Mouse (Mus musculus) MEL (cell line): ENCODE measurements around the gene Id2. TPM values are rescaled to one million over a fixed set of nuclear protein-coding genes. Genes with fewer than 3 reads are reported as not detected.

ENCODE experiments used
- DNase-seq: peaks from one replicate; pipeline ENCODE4 v3.0.0; 2011; ENCODE audit warnings: low read depth, low spot score
- H3K27ac ChIP-seq: 2 replicates; pipeline ENCODE4 v1.5.1; 2012; ENCODE audit warnings: low read depth, mild to moderate bottlenecking, control low read depth, low read length, moderate library complexity; ENCODE audit not compliant: control insufficient read depth
- H3K27me3 ChIP-seq, 2 experiments: fragments of 150-350 bp in 1 of 2; sonication (generic) in 1 of 2; 2 replicates each; pipeline ENCODE4 v1.6.1; 2012; ENCODE audit warnings: low read length in 2 of 2, mild to moderate bottlenecking in 2 of 2, improper control_type of control experiment in 1 of 2, moderate library complexity in 1 of 2; ENCODE audit not compliant: insufficient read depth in 2 of 2, control insufficient read depth in 1 of 2
- H3K36me3 ChIP-seq, 2 experiments: 2 replicates each; pipeline ENCODE4 v1.6.1; 2012 to 2014; ENCODE audit warnings: low read length in 2 of 2, improper control_type of control experiment in 1 of 2, inconsistent platforms in 1 of 2, mild to moderate bottlenecking in 1 of 2; ENCODE audit not compliant: insufficient read depth in 2 of 2, control insufficient read depth in 1 of 2
- H3K4me1 ChIP-seq, 2 experiments: fragments of 150-350 bp in 1 of 2; sonication (generic) in 1 of 2; 2 replicates each; pipeline ENCODE4 v1.6.1; 2012; ENCODE audit warnings: low read length in 2 of 2, improper control_type of control experiment in 1 of 2, mild to moderate bottlenecking in 1 of 2; ENCODE audit not compliant: insufficient read depth in 2 of 2, control insufficient read depth in 1 of 2
- H3K4me3 ChIP-seq, 2 experiments: fragments of 150-350 bp in 1 of 2; sonication (generic) in 1 of 2; 2 replicates each; pipeline ENCODE4 v1.5.1; 2012; ENCODE audit warnings: low read depth in 2 of 2, low read length in 2 of 2, mild to moderate bottlenecking in 2 of 2, moderate library complexity in 2 of 2, control low read depth in 1 of 2, improper control_type of control experiment in 1 of 2; ENCODE audit not compliant: control insufficient read depth in 1 of 2, insufficient read depth in 1 of 2
- H3K79me2 ChIP-seq: 2 replicates; pipeline ENCODE4 v1.6.1; 2012; ENCODE audit warnings: mild to moderate bottlenecking, low read length, moderate library complexity; ENCODE audit not compliant: control insufficient read depth, poor library complexity, insufficient read depth
- H3K9ac ChIP-seq: 2 replicates; pipeline ENCODE4 v1.6.1; 2012; ENCODE audit warnings: low read depth, mild to moderate bottlenecking, control low read depth, low read length, moderate library complexity; ENCODE audit not compliant: control insufficient read depth, poor library complexity, severe bottlenecking
- H3K9me3 ChIP-seq: fragments of 150-350 bp; sonication (generic); replicated peaks from 2 replicates; pipeline ENCODE4 v1.6.1; 2012; ENCODE audit warnings: mild to moderate bottlenecking, low read length, improper control_type of control experiment, moderate library complexity; ENCODE audit not compliant: insufficient read depth
- BHLHE40 ChIP-seq: IDR thresholded peaks from 2 replicates; pipeline ENCODE4 v1.6.1; 2012; ENCODE audit warnings: low read depth, mild to moderate bottlenecking, inconsistent platforms, low read length, improper control_type of control experiment, borderline replicate concordance
- CHD1 ChIP-seq: IDR thresholded peaks from 2 replicates; pipeline ENCODE4 v1.6.1; 2012; ENCODE audit warnings: low read depth, mild to moderate bottlenecking, inconsistent platforms, low read length, improper control_type of control experiment
- CHD2 ChIP-seq: IDR thresholded peaks from 2 replicates; pipeline ENCODE4 v1.6.1; 2011; ENCODE audit warnings: low read length, improper control_type of control experiment
- E2F4 ChIP-seq: IDR thresholded peaks from 2 replicates; pipeline ENCODE4 v1.6.1; 2011; ENCODE audit warnings: low read depth, low read length, improper control_type of control experiment, borderline replicate concordance
- ELF1 ChIP-seq: IDR thresholded peaks from 2 replicates; pipeline ENCODE4 v1.6.1; 2014; ENCODE audit warnings: low read depth, mild to moderate bottlenecking, inconsistent platforms, low read length, improper control_type of control experiment, moderate library complexity
- EP300 ChIP-seq, 2 experiments: IDR thresholded peaks; 2 replicates each; pipeline ENCODE4 v1.6.1; 2011; ENCODE audit warnings: improper control_type of control experiment in 2 of 2, low read length in 2 of 2, low read depth in 1 of 2, mild to moderate bottlenecking in 1 of 2
- GATA1 ChIP-seq: IDR thresholded peaks from 2 replicates; pipeline ENCODE4 v1.6.1; 2011; ENCODE audit warnings: low read depth, low read length, improper control_type of control experiment
- HCFC1 ChIP-seq: IDR thresholded peaks from 2 replicates; pipeline ENCODE4 v1.6.1; 2012; ENCODE audit warnings: low read depth, mild to moderate bottlenecking, inconsistent platforms, low read length, improper control_type of control experiment, moderate library complexity
- JUND ChIP-seq: IDR thresholded peaks from 2 replicates; pipeline ENCODE4 v1.6.1; 2011; ENCODE audit warnings: low read depth, mild to moderate bottlenecking, improper control_type of control experiment, low read length
- MAZ ChIP-seq: IDR thresholded peaks from 2 replicates; pipeline ENCODE4 v1.6.1; 2012; ENCODE audit warnings: low read depth, mild to moderate bottlenecking, inconsistent platforms, low read length, improper control_type of control experiment
- MYC ChIP-seq: IDR thresholded peaks from 2 replicates; pipeline ENCODE4 v1.6.1; 2011; ENCODE audit warnings: low read depth, mild to moderate bottlenecking, low read length, improper control_type of control experiment, moderate library complexity
- POLR2AphosphoS5 ChIP-seq: IDR thresholded peaks from 2 replicates; pipeline ENCODE4 v1.6.1; 2012; ENCODE audit warnings: low read depth, borderline replicate concordance, mild to moderate bottlenecking, inconsistent platforms, low read length, moderate library complexity, mixed read lengths
- TCF12 ChIP-seq: IDR thresholded peaks from 2 replicates; pipeline ENCODE4 v1.6.1; 2014; ENCODE audit warnings: low read depth, mild to moderate bottlenecking, inconsistent platforms, low read length, improper control_type of control experiment, moderate library complexity
- UBTF ChIP-seq: IDR thresholded peaks from 2 replicates; pipeline ENCODE4 v1.6.1; 2012; ENCODE audit warnings: low read depth, mild to moderate bottlenecking, inconsistent platforms, low read length, improper control_type of control experiment, moderate library complexity, borderline replicate concordance; ENCODE audit not compliant: insufficient read depth
- USF1 ChIP-seq: IDR thresholded peaks from 2 replicates; pipeline ENCODE4 v1.6.1; 2014; ENCODE audit warnings: low read depth, mild to moderate bottlenecking, inconsistent platforms, low read length, improper control_type of control experiment, moderate library complexity
- ZKSCAN1 ChIP-seq: IDR thresholded peaks from 2 replicates; pipeline ENCODE4 v1.6.1; 2012; ENCODE audit warnings: low read depth, mild to moderate bottlenecking, inconsistent platforms, low read length, improper control_type of control experiment, moderate library complexity
- ZMIZ1 ChIP-seq: IDR thresholded peaks from 2 replicates; pipeline ENCODE4 v1.6.1; 2012; ENCODE audit warnings: low read depth, mild to moderate bottlenecking, inconsistent platforms, low read length, improper control_type of control experiment, moderate library complexity
- polyA plus RNA-seq, 2 experiments: library from polyadenylated mRNA; stranded (reverse) in 1 of 2; unstranded in 1 of 2; fragments of >175 nt in 1 of 2; fragments of >200 nt in 1 of 2; gene quantifications; 2 replicates each; pipeline versions ENCODE4 v1.2.1 to v1.2.4; 2012; ENCODE audit warnings: low replicate concordance in 2 of 2, low read depth in 1 of 2; ENCODE audit not compliant: insufficient read length in 2 of 2, insufficient read depth in 1 of 2, missing spikeins in 1 of 2
- total RNA-seq: library from RNA; depleted of rRNA; stranded (reverse); fragments of 300-350 nt; gene quantifications from 2 replicates; pipeline ENCODE4 v1.2.3, GENCODE M21; 2012

Gene Id2
- total and polyA plus RNA-seq, 3 experiments, result 5.8 to 9.1 TPM; not detected in 1

- Histone ChIP-seq H3K36me3 (peaks cover 0 to 9% of the 10 kb centered on the region in 2 experiments; a peak in 2 of 4 replicates), H3K9ac (no peak overlapping the region), H3K9me3 (no peaks in the 10 kb centered on the region), H3K4me3 (no peak overlapping the region), H3K4me1 (no peaks in the 10 kb centered on the region), H3K27me3 (no peaks in the 10 kb centered on the region), H3K27ac (no peak overlapping the region), H3K79me2 (no peaks in the 10 kb centered on the region)
- no peak for TF ChIP-seq HCFC1
- no peak for TF ChIP-seq ELF1
- no peak for DNase-seq
Measured at GRCm38 (mm10) chr12:25060901-25061300, 36.0 kb downstream of the Id2 start.

GRCm38 (mm10) chr12:25059487-25060200 lies 37.3 kb downstream of the Id2 start:
- no peak overlapping the region for H3K4me3 ChIP-seq
- H3K9me3 ChIP-seq, result no peaks in the 10 kb centered on the region
- no peaks in the 10 kb centered on the region for H3K27me3 ChIP-seq
- no peaks in the 10 kb centered on the region for H3K79me2 ChIP-seq
- H3K4me1 ChIP-seq, result no peaks in the 10 kb centered on the region
- peaks cover 0 to 9% of the 10 kb centered on the region in 2 experiments; a peak in 2 of 4 replicates for H3K36me3 ChIP-seq
- TF ChIP-seq UBTF (no peak), USF1 (no peak), MAZ (no peak), EP300 (IDR thresholded peaks at IDR 0.05; ENCODE audit: low read depth in 1 of 2, low read length in 2 of 2) (no peak), ZKSCAN1 (no peak), MYC (no peak), ZMIZ1 (no peak), TCF12 (no peak), BHLHE40 (no peak), CHD1 (no peak), GATA1 (no peak), JUND (no peak), POLR2AphosphoS5 (no peak), CHD2 (no peak), E2F4 (no peak)
- no peak overlapping the region for H3K27ac ChIP-seq
- DNase-seq, result no peak
- H3K9ac ChIP-seq, result no peak overlapping the region
